Mouse (Mus musculus) lung, postnatal 36 days (tissue): ENCODE results near the gene Cpm.

Source experiments
- DNase-seq: peaks from one replicate; pipeline ENCODE4 v3.0.0; 2022; ENCODE audit warnings: mixed read lengths

Gene Cpm

GRCm38 (mm10) chr10:117677494-117678236 lies 48.4 kb downstream of the Cpm start:
- no peak for DNase-seq

DNA sequence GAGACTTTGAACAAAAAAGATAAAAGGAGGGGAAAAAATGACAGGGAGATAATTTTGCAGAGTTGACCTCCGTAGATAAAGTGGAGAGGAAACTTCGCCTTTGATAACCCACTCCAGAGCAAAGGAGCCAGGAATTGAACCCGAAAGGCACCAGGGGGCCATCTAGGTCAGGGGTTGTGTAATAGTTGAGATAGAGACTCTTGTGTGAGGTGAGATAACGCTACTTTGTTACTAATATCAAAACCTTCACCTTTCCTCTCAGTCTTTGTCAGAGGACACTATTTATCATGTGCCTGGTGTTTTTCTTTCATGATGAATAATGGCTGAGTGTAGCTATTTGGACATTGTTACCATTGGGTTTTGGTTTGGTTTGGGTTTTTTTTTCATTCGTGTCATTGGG lies 49.1 kb downstream of the Cpm start:
- DNase-seq = no peak

GRCm38 (mm10) chr10:117679029-117679686 lies 49.9 kb downstream of the Cpm start:
- no peak for DNase-seq

DNA sequence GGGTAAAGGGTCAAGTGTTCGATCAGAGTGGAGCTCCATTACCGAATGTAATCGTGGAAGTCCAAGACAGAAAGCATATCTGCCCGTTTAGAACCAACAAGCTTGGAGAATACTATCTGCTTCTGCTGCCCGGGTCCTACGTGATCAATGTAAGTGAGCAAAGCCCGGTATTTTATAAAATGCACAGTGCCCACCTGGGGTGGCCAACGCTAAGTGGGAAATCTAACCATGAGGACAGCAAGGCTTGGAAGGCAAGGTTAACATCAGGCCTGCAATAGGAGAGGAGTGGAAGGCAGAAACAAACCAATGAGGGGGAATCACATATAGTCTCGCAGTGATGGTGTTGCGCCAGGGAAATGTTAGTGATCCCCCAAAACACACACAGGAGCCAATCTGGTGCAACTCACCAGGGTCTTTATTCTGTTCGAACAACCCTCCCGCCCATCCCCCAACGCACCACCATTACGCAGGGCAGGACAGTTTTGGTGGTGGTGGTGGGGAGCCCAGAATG lies 50.7 kb downstream of the Cpm start:
- no peak for DNase-seq

GRCm38 (mm10) chr10:117680868-117681513 lies 51.7 kb downstream of the Cpm start:
- no peak for DNase-seq

GRCm38 (mm10) chr10:117681543-117681942 lies 52.2 kb downstream of the Cpm start:
- no peak for DNase-seq

DNA sequence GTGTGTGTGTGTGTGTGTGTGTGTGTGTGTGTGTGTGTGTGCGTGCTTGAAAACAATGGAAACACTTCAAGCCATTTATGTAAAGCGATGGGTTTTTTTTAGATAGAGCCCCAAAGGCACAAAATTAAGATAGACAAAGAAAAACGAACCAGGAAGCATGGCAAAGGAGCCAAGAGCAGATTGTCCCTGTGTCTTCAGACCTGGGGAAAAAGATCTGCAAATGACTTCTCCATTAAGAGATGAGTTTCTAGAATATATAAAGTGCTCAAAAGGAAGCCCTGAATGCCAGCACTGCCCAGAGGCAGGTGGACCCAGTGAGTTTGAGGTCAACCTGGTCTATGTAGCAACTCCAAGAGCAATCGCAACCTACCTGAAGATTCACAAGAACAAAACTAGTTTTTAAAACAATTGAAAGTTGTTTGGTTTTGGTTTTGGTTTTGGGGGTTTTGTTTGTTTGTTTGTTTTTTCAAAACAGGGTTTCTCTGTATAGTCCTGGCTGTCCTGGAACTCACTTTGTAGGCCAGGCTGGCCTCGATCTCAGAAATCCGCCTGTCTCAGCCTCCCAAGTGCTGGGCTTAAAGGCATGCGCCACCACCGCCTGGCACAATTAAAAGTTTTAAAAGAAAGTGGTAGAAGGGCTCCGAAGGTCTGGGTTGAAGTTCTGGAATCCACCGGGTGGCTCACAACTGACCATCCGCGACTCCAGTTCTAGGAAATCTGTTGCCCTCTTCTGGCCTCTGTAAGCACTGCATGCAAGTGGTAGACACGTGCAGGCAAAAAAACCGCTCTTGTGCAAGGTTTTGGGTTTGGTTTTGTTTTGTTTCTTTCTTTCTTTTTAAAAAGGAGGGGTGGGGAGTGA lies 52.9 kb downstream of the Cpm start:
- DNase-seq = peak; percentile 81

GRCm38 (mm10) chr10:117682858-117683733 lies 53.8 kb downstream of the Cpm start:
- DNase-seq = no peak

GRCm38 (mm10) chr10:117683734-117684037 lies 54.4 kb downstream of the Cpm start:
- DNase-seq = no peak

DNA sequence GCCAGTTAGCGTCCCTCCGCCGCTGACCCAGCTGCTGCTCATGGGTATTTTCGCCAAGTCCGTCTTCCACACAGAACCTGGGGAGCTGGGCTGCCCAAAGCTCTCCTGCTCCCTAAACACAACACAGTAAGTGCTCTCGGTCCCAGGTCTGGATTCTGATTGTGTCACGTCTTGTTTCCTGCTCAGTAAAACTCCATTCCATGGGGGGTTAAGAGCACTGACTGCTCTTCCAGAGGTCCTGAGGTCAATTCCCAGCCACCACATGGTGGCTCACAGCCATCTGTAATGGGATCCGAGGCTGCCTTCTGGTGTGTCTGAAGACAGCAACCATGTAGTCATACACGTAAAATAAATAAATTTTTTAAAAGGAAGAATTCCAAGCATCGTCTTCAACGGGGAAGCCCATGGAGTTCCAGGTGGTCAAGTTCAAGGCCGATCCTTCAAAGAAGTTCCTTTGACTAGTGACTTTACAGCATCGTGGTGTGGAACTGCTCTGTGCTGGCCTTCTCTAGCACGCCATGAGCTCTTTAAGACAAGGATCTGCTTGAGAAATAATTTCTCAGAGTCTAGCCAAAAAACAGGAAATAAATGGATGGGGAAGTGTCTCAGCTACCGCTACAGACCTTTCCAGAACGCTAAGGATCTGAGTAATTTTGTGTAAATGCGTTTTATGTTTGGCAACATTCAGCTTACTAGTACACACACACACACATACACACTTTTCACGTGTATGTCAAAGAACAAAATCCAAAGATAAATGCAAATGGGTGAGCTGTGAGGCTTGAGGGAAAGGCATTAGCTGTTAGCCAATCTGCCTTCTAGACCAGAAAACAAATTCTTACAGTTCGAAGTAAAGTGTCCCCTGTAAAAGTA lies 55.2 kb downstream of the Cpm start:
- no peak for DNase-seq

DNA sequence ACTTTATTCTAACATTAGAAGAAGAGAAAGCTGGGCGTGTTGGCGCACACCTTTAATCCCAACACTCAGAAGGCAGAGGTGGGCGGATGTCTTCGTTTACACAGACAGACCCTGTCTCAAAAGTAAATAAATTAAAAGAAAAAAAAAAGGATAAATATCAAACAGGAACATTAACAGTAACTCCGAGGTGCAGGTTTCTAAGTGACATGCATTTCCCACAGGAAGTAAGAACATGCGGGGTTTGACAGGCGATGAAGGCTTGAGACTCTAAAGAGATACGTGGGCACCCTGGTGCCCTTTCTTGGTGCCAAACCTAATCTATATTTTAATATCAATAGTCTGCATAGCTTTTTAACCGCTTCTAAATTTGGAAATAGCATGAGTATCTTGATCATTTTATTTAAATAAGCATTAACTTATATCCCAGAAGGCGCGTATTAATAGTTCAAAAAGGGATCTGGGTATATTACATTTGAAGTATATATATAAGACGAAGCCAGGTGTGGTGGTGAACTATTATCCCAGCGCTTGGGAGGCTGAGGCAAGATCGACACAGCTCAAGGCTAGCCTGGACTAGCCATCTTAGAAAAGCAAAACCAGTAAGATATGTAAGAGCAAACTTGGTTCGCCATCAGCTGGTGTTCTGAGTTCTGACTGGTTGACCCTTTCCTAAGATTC lies 56.0 kb downstream of the Cpm start:
- no peak for DNase-seq

DNA sequence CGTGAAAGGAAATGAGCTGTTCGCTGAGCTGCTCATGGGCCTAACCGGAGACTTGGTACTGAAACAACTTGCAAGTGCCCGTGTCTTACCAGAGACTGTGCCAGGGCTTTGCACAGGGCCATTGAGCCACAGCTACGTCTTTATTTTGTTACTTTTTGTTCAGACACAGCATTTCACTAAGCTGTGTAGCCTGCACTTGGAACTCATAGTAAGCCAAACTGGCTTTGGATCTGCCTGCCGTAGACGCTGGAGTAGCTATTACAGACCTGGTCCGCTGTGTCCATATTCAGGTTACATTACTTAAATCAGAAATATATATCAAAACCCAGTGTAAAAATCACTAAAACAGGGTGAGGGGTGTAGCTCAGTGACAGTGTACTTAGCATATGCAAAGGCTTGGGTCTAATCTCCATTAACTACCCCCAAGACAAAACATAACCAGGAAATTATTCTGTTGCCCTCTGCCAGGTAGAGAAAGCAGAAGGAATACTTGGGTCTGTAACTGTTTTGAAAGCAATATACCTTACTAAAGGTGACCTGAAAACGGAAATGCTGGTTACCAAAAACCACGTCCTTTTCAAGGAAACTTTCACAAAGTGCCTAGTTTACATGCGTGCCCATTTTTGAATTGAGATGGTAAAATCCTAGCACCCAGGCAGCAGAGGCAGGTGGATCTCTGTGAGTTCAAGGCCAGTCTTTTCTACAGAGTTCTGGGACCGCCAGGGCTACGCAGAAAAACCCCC lies 56.7 kb downstream of the Cpm start:
- DNase-seq = no peak

GRCm38 (mm10) chr10:117687018-117687417 lies 57.7 kb downstream of the Cpm start:
- no peak for DNase-seq

DNA sequence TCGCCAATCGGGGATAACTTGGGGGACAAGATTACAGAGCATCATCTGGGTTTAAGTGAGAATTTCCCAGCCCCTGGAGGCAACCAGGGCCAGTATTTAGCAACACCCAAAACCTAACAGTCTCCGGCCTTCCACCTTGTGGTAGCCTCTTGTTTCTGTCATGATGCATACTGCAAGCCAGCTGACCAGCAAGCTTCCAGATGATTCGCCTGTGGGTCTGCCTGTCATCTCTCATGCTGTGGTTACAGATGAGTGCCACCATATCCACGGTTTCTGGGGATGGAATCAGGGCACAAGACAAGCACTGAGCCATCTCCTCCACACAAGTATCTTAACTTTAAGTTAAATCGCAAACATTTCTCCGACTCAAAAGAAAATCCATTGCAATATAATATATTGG lies 58.3 kb downstream of the Cpm start:
- no peak for DNase-seq

GRCm38 (mm10) chr10:117688204-117689151 lies 59.2 kb downstream of the Cpm start:
- DNase-seq = peak; percentile 63

- DNase-seq = no peak
These were observed 60.2 kb downstream of the Cpm start for GRCm38 (mm10) chr10:117689297-117690100.

DNA sequence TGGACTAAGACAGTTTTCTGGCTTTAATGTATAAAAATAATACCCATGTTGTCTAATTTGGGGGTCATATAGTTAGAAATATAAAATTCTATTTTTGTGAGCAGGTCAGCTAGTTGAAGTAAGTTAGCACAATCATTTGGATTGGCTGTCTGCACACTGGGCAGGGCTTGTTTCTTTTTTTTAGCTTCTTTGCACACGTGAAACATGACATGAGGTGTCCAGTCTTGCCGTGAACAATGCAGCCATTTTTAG lies 60.7 kb downstream of the Cpm start:
- no peak for DNase-seq

GRCm38 (mm10) chr10:117690770-117691296 lies 61.5 kb downstream of the Cpm start:
- no peak for DNase-seq
